Mouse (Mus musculus) liver, embryonic 12.5 days (tissue): ENCODE data around the gene Tnfsfm13. TPM values are rescaled to one million over a fixed set of nuclear protein-coding genes. Genes with fewer than 3 reads are reported as not detected.

Source experiments
- ATAC-seq: fragments of 200-750 bp; cut with Nextera tagmentation; 2 replicates; pipeline ENCODE4 v1.8.0; 2017; ENCODE audit warnings: moderate number of reproducible peaks, mild to moderate bottlenecking, moderate library complexity
- H3K27ac ChIP-seq: fragments of 300-500 bp; sonication (generic); 2 replicates; pipeline ENCODE4 v1.5.1; 2016; ENCODE audit warnings: mild to moderate bottlenecking
- H3K27me3 ChIP-seq: fragments of 300-500 bp; sonication (generic); replicated peaks from 2 replicates; pipeline ENCODE4 v1.6.1; 2016; ENCODE audit warnings: mild to moderate bottlenecking, moderate library complexity
- H3K36me3 ChIP-seq: fragments of 300-500 bp; sonication (generic); 2 replicates; pipeline ENCODE4 v1.6.1; 2016; ENCODE audit warnings: mild to moderate bottlenecking, moderate library complexity
- H3K4me1 ChIP-seq: fragments of 300-500 bp; sonication (generic); 2 replicates; pipeline ENCODE4 v1.6.1; 2016
- H3K4me2 ChIP-seq: fragments of 300-500 bp; sonication (generic); 2 replicates; pipeline ENCODE4 v1.6.1; 2016; ENCODE audit warnings: mild to moderate bottlenecking, moderate library complexity
- H3K4me3 ChIP-seq: fragments of 300-500 bp; sonication (generic); 2 replicates; pipeline ENCODE4 v1.5.1; 2016; ENCODE audit warnings: mild to moderate bottlenecking, moderate library complexity
- H3K9ac ChIP-seq: fragments of 300-500 bp; sonication (generic); 2 replicates; pipeline ENCODE4 v1.6.1; 2016; ENCODE audit warnings: mild to moderate bottlenecking, moderate library complexity
- H3K9me3 ChIP-seq: fragments of 300-500 bp; sonication (generic); replicated peaks from 2 replicates; pipeline ENCODE4 v1.6.1; 2016; ENCODE audit warnings: mild to moderate bottlenecking, moderate library complexity
- WGBS: fragments of 180-500 bp; shearing (Covaris S2); methylation state at CpG from one replicate; pipeline ENCODE4 v1.1.7; 2016; ENCODE audit not compliant: insufficient replicate concordance; 5-methylcytosine and 5-hydroxymethylcytosine counted together
- polyA plus RNA-seq: library from polyadenylated mRNA; unstranded; fragments of >200 nt; fragmentation: Nextera tagmentation; extraction: Ambion mirVana; gene quantifications from 2 replicates; pipeline ENCODE4 v1.2.1, GENCODE M21; 2016

Tnfsfm13 gene
- polyA plus RNA-seq, 1 experiment from 2014 or later, result 0.72 TPM

DNA sequence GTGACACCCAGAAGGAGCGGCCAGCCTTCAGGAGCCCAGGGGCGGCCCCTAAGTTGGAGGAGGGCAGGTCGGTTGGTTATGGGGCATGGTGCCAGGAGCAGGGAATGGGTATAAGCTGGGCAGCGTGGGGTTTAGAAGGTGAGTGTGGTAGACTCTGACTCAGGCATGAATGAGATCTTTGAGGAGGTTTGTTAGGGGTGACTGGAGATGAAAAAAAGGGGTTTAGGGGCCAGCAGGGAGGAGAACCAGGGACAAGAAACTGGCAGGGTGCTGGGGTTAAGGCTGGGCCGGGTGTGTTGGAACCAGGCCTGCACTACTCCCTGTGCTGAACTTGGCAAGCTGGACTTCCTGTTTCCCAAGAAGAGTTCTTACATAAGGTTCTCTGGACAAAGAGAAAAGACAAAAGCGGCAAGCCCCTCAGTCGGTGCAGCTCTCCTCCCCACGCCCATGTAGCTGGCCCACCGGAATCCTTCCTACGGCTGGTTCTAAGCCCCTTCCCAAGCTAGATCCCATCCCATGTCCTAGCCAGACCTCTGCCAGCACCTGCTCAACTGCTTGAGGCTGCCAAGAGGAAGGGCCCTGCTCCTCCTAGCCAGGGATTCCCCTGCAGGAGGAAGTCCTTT, 10.3 kb downstream of the Tnfsfm13 start, which contains the start of gene Tnfsf13:
Gene Tnfsf13, minus strand, starts transcription at position 259 of the 623 bp plus-strand sequence.
- WGBS, result 62% methylated on average over 10 of the region's 10 CpGs
- no peak within 1 kb of the TSS for H3K27ac ChIP-seq

GRCm38 (mm10) chr11:69684936-69685335, 11.0 kb downstream of the Tnfsfm13 start:
- H3K4me1 ChIP-seq, result peaks cover 41% of the 10 kb centered on the region
- H3K9me3 ChIP-seq, result no peaks in the 10 kb centered on the region
- WGBS, result 75% methylated on average over 6 of the region's 6 CpGs
- no peak overlapping the region for H3K4me3 ChIP-seq
- H3K36me3 ChIP-seq, result peaks cover 7% of the 10 kb centered on the region
- H3K27ac ChIP-seq, result no peak overlapping the region
- H3K27me3 ChIP-seq, result peaks cover 3% of the 10 kb centered on the region; the same call in 1 of the 2 replicates
- no peak overlapping the region for H3K9ac ChIP-seq
- no peak for ATAC-seq
- no peak overlapping the region for H3K4me2 ChIP-seq

More for the DNA sequence above, 10.3 kb downstream of the Tnfsfm13 start, which contains the start of gene Tnfsf13:
- no peak within 1 kb of the TSS for H3K9ac ChIP-seq
- H3K4me1 ChIP-seq, result peaks cover 34% of the 10 kb centered on the region
- H3K4me2 ChIP-seq, result no peak within 1 kb of the TSS
- no peaks in the 10 kb centered on the region for H3K9me3 ChIP-seq
- no peaks in the 10 kb centered on the region for H3K36me3 ChIP-seq
- ATAC-seq, result no peak
- H3K4me3 ChIP-seq, result no peak within 1 kb of the TSS
- peaks cover 3% of the 10 kb centered on the region; the same call in 1 of the 2 replicates for H3K27me3 ChIP-seq

- no peak overlapping the region for H3K27ac ChIP-seq
- H3K9me3 ChIP-seq, result no peaks in the 10 kb centered on the region
- no peak overlapping the region for H3K9ac ChIP-seq
- H3K4me1 ChIP-seq, result peaks cover 48% of the 10 kb centered on the region
- peaks cover 3% of the 10 kb centered on the region; the same call in 1 of the 2 replicates for H3K27me3 ChIP-seq
- 68% methylated on average over 12 of the region's 12 CpGs for WGBS
- no peak overlapping the region for H3K4me2 ChIP-seq
- no peak overlapping the region for H3K4me3 ChIP-seq
- ATAC-seq, result no peak
- peaks cover 14% of the 10 kb centered on the region for H3K36me3 ChIP-seq
Observed at GRCm38 (mm10) chr11:69684128-69684745, 11.7 kb downstream of the Tnfsfm13 start.

- Histone ChIP-seq H3K4me2 (no peak overlapping the region), H3K4me1 (peaks cover 53% of the 10 kb centered on the region), H3K36me3 (peaks cover 20% of the 10 kb centered on the region), H3K4me3 (no peak overlapping the region), H3K9me3 (no peaks in the 10 kb centered on the region), H3K27me3 (peaks cover 3% of the 10 kb centered on the region; the same call in 1 of the 2 replicates), H3K9ac (no peak overlapping the region), H3K27ac (no peak overlapping the region)
- 62% methylated on average over 7 of the region's 7 CpGs for WGBS
- ATAC-seq, result no peak
Observed at GRCm38 (mm10) chr11:69683576-69683975, 12.3 kb downstream of the Tnfsfm13 start.

- 28% methylated on average over 12 of the region's 12 CpGs for WGBS
- peak; percentile 35; the same call in 1 of the 2 replicates for ATAC-seq
- H3K27me3 ChIP-seq, result peaks cover 3% of the 10 kb centered on the region; the same call in 1 of the 2 replicates
- peak overlapping the region; percentile 81; the same call in 1 of the 2 replicates for H3K4me3 ChIP-seq
- H3K9ac ChIP-seq, result no peak overlapping the region
- H3K4me1 ChIP-seq, result peaks cover 59% of the 10 kb centered on the region
- H3K4me2 ChIP-seq, result peak overlapping the region; percentile 80
- no peaks in the 10 kb centered on the region for H3K9me3 ChIP-seq
- H3K36me3 ChIP-seq, result peaks cover 26% of the 10 kb centered on the region
- peak overlapping the region; percentile 95 for H3K27ac ChIP-seq
Observed at GRCm38 (mm10) chr11:69682840-69683533, 12.9 kb downstream of the Tnfsfm13 start.

DNA sequence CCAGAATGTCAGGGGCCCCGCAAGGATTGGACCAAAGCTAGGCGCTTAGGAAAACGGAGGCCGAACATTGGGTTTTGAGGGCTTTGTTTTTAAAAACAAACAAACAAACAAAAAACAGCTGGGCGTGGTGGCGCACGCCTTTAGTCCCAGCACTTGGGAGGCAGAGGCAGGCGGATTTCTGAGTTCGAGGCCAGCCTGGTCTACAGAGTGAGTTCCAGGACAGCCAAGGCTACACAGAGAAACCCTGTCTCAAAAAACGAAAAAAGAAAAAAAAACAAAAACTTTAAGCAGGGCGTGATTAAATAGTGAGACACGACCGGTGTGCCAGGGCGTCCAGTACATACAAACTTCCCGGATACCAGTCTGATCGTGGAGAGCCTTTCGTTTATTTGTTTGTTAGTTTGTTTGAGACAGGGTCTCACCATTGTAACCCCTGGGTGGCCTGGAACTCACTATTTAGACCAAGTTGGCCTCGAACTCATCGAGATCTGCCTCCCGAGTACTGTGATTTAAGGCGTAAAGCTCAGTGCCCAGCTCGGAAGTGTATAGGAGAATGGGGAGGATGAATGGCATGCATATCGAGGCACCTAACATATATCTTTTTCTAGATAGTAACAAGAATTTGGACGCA, 13.6 kb downstream of the Tnfsfm13 start:
- H3K36me3 ChIP-seq, result peaks cover 33% of the 10 kb centered on the region
- H3K27me3 ChIP-seq, result peaks cover 3% of the 10 kb centered on the region; the same call in 1 of the 2 replicates
- peak overlapping the region; percentile 81 for H3K4me3 ChIP-seq
- H3K4me1 ChIP-seq, result peaks cover 60% of the 10 kb centered on the region
- peak overlapping the region; percentile 95 for H3K27ac ChIP-seq
- 22% methylated on average over 24 of the region's 24 CpGs for WGBS
- H3K9ac ChIP-seq, result peak overlapping the region; percentile 86
- ATAC-seq, result peak; percentile 19
- no peaks in the 10 kb centered on the region for H3K9me3 ChIP-seq
- peak overlapping the region; percentile 80 for H3K4me2 ChIP-seq

- H3K36me3 ChIP-seq, result peaks cover 41% of the 10 kb centered on the region
- peak within 1 kb of the TSS; percentile 80 for H3K4me2 ChIP-seq
- ATAC-seq, result peak; percentile 96
- peak within 1 kb of the TSS; percentile 95 for H3K27ac ChIP-seq
- H3K9ac ChIP-seq, result peak within 1 kb of the TSS; percentile 86
- no peaks in the 10 kb centered on the region for H3K9me3 ChIP-seq
- peaks cover 3% of the 10 kb centered on the region; the same call in 1 of the 2 replicates for H3K27me3 ChIP-seq
- peaks cover 54% of the 10 kb centered on the region for H3K4me1 ChIP-seq
- under 1% methylated on average over 79 of the region's 80 CpGs for WGBS
- H3K4me3 ChIP-seq, result peak within 1 kb of the TSS; percentile 81
Observed at GRCm38 (mm10) chr11:69681314-69682208, 14.3 kb downstream of the Tnfsfm13 start, which contains the start of gene Senp3. Gene Senp3 (minus strand): TSS chr11:69682084.

DNA sequence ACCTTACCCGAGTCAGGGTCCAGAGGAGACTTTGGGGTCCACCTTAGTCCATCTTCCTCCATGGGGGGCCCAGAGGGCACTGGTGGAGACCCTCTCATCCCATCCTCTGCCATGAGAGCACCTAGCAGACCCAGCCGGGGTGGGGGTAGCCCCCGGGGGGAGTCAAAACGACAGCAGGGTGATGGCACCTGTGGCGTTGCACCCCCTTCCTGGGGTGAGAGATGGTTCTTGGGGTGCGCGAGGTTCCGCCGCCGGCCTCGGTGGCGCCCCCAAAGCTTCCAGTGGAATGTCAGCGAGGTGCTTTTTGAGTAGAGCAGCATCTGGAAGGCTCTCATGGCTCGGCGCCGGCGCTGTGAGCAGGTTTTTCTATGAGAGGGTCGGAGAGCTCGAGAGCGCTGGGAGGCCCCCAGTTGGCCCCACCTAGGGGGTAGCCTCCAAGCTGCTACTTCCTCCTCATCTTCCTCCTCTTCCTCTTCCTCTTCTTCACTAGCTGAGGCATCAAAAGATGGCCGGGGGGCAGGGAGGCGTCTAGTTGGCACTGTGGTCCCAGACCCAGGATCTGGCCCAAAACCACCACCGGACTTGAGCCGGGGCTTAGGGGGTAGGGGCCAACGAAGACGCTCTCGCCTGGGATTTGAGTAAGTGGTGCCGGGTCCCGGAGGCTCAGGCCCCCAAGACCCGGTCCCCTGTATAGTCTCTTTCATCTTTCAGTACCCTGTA, 15.6 kb downstream of the Tnfsfm13 start:
- H3K27ac ChIP-seq, result peak overlapping the region; percentile 24; the same call in 1 of the 2 replicates
- no peak for ATAC-seq

GRCm38 (mm10) chr11:69679144-69679543, 16.8 kb downstream of the Tnfsfm13 start:
- 83% methylated on average over 2 of the region's 2 CpGs for WGBS
- 0 out of 2 replicates have a peak overlapping the region, but pooled peaks have one; percentile 17 for H3K9ac ChIP-seq
- peaks cover 65% of the 10 kb centered on the region for H3K36me3 ChIP-seq
- ATAC-seq, result no peak
- no peaks in the 10 kb centered on the region for H3K9me3 ChIP-seq
- no peak overlapping the region; the same call in 1 of the 2 replicates for H3K4me3 ChIP-seq
- no peaks in the 10 kb centered on the region; the same call in 1 of the 2 replicates for H3K27me3 ChIP-seq
- H3K27ac ChIP-seq, result no peak overlapping the region
- no peak overlapping the region for H3K4me2 ChIP-seq
- H3K4me1 ChIP-seq, result peaks cover 52% of the 10 kb centered on the region

More for the DNA sequence above, 15.6 kb downstream of the Tnfsfm13 start:
- Histone ChIP-seq H3K4me1 (peaks cover 48% of the 10 kb centered on the region), H3K27me3 (peaks cover 1% of the 10 kb centered on the region; the same call in 1 of the 2 replicates), H3K4me3 (peak overlapping the region; percentile 81), H3K9me3 (no peaks in the 10 kb centered on the region), H3K9ac (peak overlapping the region; percentile 86), H3K36me3 (peaks cover 53% of the 10 kb centered on the region), H3K4me2 (peak overlapping the region; percentile 80)
- 75% methylated on average over 30 of the region's 30 CpGs for WGBS

GRCm38 (mm10) chr11:69672211-69672706, 23.6 kb downstream of the Tnfsfm13 start, which contains the start of gene Eif4a1:
Gene Eif4a1 (minus strand): TSS chr11:69672423.
- Histone ChIP-seq H3K36me3 (peaks cover 86% of the 10 kb centered on the region), H3K9ac (peak within 1 kb of the TSS; percentile 99), H3K27ac (peak within 1 kb of the TSS; percentile 97), H3K4me2 (peak within 1 kb of the TSS; percentile 89), H3K4me3 (peak within 1 kb of the TSS; percentile 96), H3K9me3 (no peaks in the 10 kb centered on the region), H3K27me3 (no peaks in the 10 kb centered on the region), H3K4me1 (peaks cover 58% of the 10 kb centered on the region)
- under 1% methylated on average over 36 of the region's 36 CpGs for WGBS
- ATAC-seq, result peak; percentile 97
